In the genomic region with DNA sequence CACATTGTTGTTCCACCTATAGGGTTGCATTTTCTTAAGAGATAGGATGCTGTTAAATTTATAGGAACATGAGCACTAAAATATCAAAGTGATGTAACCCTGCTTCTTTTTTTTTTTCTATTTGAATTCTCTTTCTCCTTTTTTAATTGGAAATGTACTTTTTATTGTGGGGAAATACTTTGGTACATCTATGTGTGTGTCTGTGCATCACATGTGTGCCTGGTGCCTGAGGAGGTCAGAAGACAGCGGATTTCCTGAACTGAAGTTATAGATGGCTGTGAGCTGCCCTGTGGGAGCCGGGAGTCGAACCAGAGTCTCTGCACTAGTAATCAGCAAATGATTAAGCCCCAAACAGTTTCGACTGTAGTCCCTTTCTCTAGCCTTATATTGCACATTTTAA, we compare ENCODE assay signal across 27 mouse cellular contexts.
"Had no signal": no experiment of that assay in that cellular context is flagged by ENCODE, and none has a peak within 500 bp of the region (broad histone marks: within the 10 kb centered on the region; RNA-seq: fewer than 3 reads in every experiment).

No protein-coding gene starts in this region.

- H3K4me2 ChIP-seq: limb, embryonic 12.5 days; limb, embryonic 13.5 days; limb, embryonic 15.5 days; liver, embryonic 11.5 days; liver, embryonic 12.5 days; liver, embryonic 13.5 days; liver, embryonic 15.5 days; lung, embryonic 14.5 days; lung, embryonic 15.5 days; midbrain, embryonic 12.5 days; midbrain, embryonic 13.5 days; midbrain, embryonic 15.5 days; neural tube, embryonic 12.5 days had no signal

- DNase-seq: left cerebral cortex, postnatal 4 days; liver; liver, embryonic 13.5 days; liver, postnatal 0 days; lung, adult 18-20 months; lung, adult 2 months; lung, embryonic 14.5 days; lung, postnatal 4 days; midbrain, embryonic 14.5 days had no signal

- H3K9me3 ChIP-seq: limb, embryonic 10.5 days; limb, embryonic 12.5 days; limb, embryonic 13.5 days; limb, embryonic 15.5 days; liver, embryonic 12.5 days; liver, embryonic 13.5 days; liver, embryonic 15.5 days; lung, embryonic 15.5 days; midbrain, embryonic 10.5 days; midbrain, embryonic 12.5 days; midbrain, embryonic 13.5 days; midbrain, embryonic 15.5 days; neural tube, embryonic 12.5 days had no signal

- H3K27ac ChIP-seq: limb, embryonic 10.5 days; limb, embryonic 12.5 days; limb, embryonic 13.5 days; limb, embryonic 15.5 days; liver, embryonic 12.5 days; liver, embryonic 13.5 days; liver, embryonic 14.5 days; liver, embryonic 15.5 days; lung, embryonic 15.5 days; macrophage; midbrain, embryonic 10.5 days; midbrain, embryonic 12.5 days; midbrain, embryonic 13.5 days; midbrain, embryonic 15.5 days; neural tube, embryonic 12.5 days had no signal

- H3K36me3 ChIP-seq: limb, embryonic 10.5 days; limb, embryonic 12.5 days; limb, embryonic 13.5 days; limb, embryonic 15.5 days; liver, embryonic 12.5 days; liver, embryonic 13.5 days; liver, embryonic 15.5 days; lung, embryonic 15.5 days; midbrain, embryonic 10.5 days; midbrain, embryonic 12.5 days; midbrain, embryonic 13.5 days; midbrain, embryonic 15.5 days; neural tube, embryonic 12.5 days had no signal

- ATAC-seq: liver, embryonic 12.5 days; liver, postnatal 0 days; lung, postnatal 0 days; midbrain, embryonic 13.5 days; midbrain, embryonic 15.5 days had no signal

- H3K4me1 ChIP-seq: limb, embryonic 10.5 days; limb, embryonic 12.5 days; limb, embryonic 13.5 days; limb, embryonic 15.5 days; liver, embryonic 12.5 days; liver, embryonic 13.5 days; liver, embryonic 15.5 days; lung, embryonic 15.5 days; megakaryocyte, embryonic 14.5 days; midbrain, embryonic 10.5 days; midbrain, embryonic 12.5 days; midbrain, embryonic 15.5 days; neural tube, embryonic 12.5 days had no signal

- H3K9ac ChIP-seq: limb, embryonic 12.5 days; limb, embryonic 13.5 days; limb, embryonic 15.5 days; liver, embryonic 12.5 days; liver, embryonic 13.5 days; liver, embryonic 14.5 days; liver, embryonic 15.5 days; liver, postnatal 0 days; lung, embryonic 14.5 days; lung, embryonic 15.5 days; midbrain, embryonic 12.5 days; midbrain, embryonic 13.5 days; midbrain, embryonic 15.5 days; neural tube, embryonic 12.5 days had no signal

- H3K4me3 ChIP-seq: limb, embryonic 10.5 days; limb, embryonic 12.5 days; limb, embryonic 13.5 days; limb, embryonic 15.5 days; liver, embryonic 12.5 days; liver, embryonic 13.5 days; liver, embryonic 15.5 days; lung, embryonic 15.5 days; megakaryocyte, embryonic 14.5 days; midbrain, embryonic 10.5 days; midbrain, embryonic 12.5 days; midbrain, embryonic 13.5 days; midbrain, embryonic 15.5 days; myocyte; neural tube, embryonic 12.5 days had no signal

- H3K27me3 ChIP-seq: limb, embryonic 12.5 days; limb, embryonic 13.5 days; limb, embryonic 15.5 days; liver, embryonic 12.5 days; liver, embryonic 13.5 days; liver, embryonic 15.5 days; lung, embryonic 15.5 days; midbrain, embryonic 12.5 days; midbrain, embryonic 13.5 days; midbrain, embryonic 15.5 days; neural tube, embryonic 12.5 days had no signal
